Mouse (Mus musculus) megakaryocyte, embryonic 14.5 days (primary cell): ENCODE measurements around the gene Hoxb1. TPM values are rescaled to one million over a fixed set of nuclear protein-coding genes. Genes with fewer than 3 reads are reported as not detected.

Source experiments
- H3K27me3 ChIP-seq: replicated peaks from 2 replicates; pipeline ENCODE3; 2012; ENCODE audit warnings: inconsistent platforms
- H3K36me3 ChIP-seq: replicated peaks from 2 replicates; pipeline ENCODE3; 2012; ENCODE audit warnings: low read length, inconsistent platforms, mixed read lengths
- H3K4me1 ChIP-seq: 2 replicates; pipeline ENCODE4 v1.6.1; 2012; ENCODE audit warnings: inconsistent platforms
- H3K4me3 ChIP-seq: replicated peaks from 2 replicates; pipeline ENCODE3; 2012; ENCODE audit warnings: moderate library complexity, mild to moderate bottlenecking, inconsistent platforms
- H3K9me3 ChIP-seq: 2 replicates; pipeline ENCODE4 v1.6.1; 2012; ENCODE audit warnings: inconsistent platforms
- FLI1 ChIP-seq: IDR thresholded peaks from 2 replicates; pipeline ENCODE4 v1.6.1; 2012; ENCODE audit warnings: low read length, inconsistent platforms, mixed read lengths
- GATA1 ChIP-seq: IDR thresholded peaks from 3 replicates; pipeline ENCODE4 v1.6.1; 2012; ENCODE audit warnings: mixed read lengths, low read length, inconsistent platforms, borderline replicate concordance
- polyA plus RNA-seq: library from polyadenylated mRNA; stranded (reverse); fragments of >175 nt; gene quantifications from 2 replicates; pipeline ENCODE4 v1.2.3, GENCODE M21; 2012; ENCODE audit warnings: low replicate concordance; ENCODE audit not compliant: insufficient read depth

Gene Hoxb1
- polyA plus RNA-seq, 1 experiment = 0.12 TPM

GRCm38 (mm10) chr11:96354801-96355311, 10.7 kb upstream of the Hoxb1 start:
- Histone ChIP-seq H3K9me3 (no peaks in the 10 kb centered on the region), H3K4me1 (peaks cover 10% of the 10 kb centered on the region), H3K27me3 (peaks cover 79% of the 10 kb centered on the region), H3K36me3 (no peaks in the 10 kb centered on the region), H3K4me3 (no peak overlapping the region)
- TF ChIP-seq FLI1 = no peak
- TF ChIP-seq GATA1 = no peak

- Histone ChIP-seq H3K4me1 (peaks cover 5% of the 10 kb centered on the region; the same call in 1 of the 2 replicates), H3K4me3 (no peak overlapping the region), H3K9me3 (no peaks in the 10 kb centered on the region), H3K36me3 (no peaks in the 10 kb centered on the region), H3K27me3 (peaks cover 75% of the 10 kb centered on the region)
- TF ChIP-seq GATA1 (no peak), FLI1 (no peak)
Observed at GRCm38 (mm10) chr11:96363807-96364206, 1.7 kb upstream of the Hoxb1 start.

GRCm38 (mm10) chr11:96366092-96367041, 815 bp downstream of the Hoxb1 start:
- Histone ChIP-seq H3K9me3 (no peaks in the 10 kb centered on the region), H3K4me3 (no peak overlapping the region), H3K36me3 (no peaks in the 10 kb centered on the region), H3K27me3 (peaks cover 85% of the 10 kb centered on the region), H3K4me1 (peaks cover 5% of the 10 kb centered on the region; the same call in 1 of the 2 replicates)
- no peak for TF ChIP-seq GATA1
- TF ChIP-seq FLI1 = no peak

- peaks cover 5% of the 10 kb centered on the region; the same call in 1 of the 2 replicates for H3K4me1 ChIP-seq
- H3K4me3 ChIP-seq = no peak overlapping the region
- H3K27me3 ChIP-seq = peaks cover 82% of the 10 kb centered on the region
- H3K9me3 ChIP-seq = no peaks in the 10 kb centered on the region
- TF ChIP-seq GATA1 (no peak), FLI1 (no peak)
- H3K36me3 ChIP-seq = no peaks in the 10 kb centered on the region
Observed at GRCm38 (mm10) chr11:96367141-96367540, 1.6 kb downstream of the Hoxb1 start.

- Histone ChIP-seq H3K27me3 (peaks cover 85% of the 10 kb centered on the region), H3K4me1 (peaks cover 5% of the 10 kb centered on the region; the same call in 1 of the 2 replicates), H3K4me3 (no peak overlapping the region), H3K9me3 (no peaks in the 10 kb centered on the region), H3K36me3 (no peaks in the 10 kb centered on the region)
- TF ChIP-seq GATA1 = no peak
- no peak for TF ChIP-seq FLI1
Observed at GRCm38 (mm10) chr11:96368686-96369085, 3.1 kb downstream of the Hoxb1 start.

- H3K27me3 ChIP-seq = peaks cover 84% of the 10 kb centered on the region
- no peaks in the 10 kb centered on the region for H3K36me3 ChIP-seq
- peaks cover 5% of the 10 kb centered on the region; the same call in 1 of the 2 replicates for H3K4me1 ChIP-seq
- no peaks in the 10 kb centered on the region for H3K9me3 ChIP-seq
- TF ChIP-seq GATA1 = no peak
- TF ChIP-seq FLI1 = no peak
- no peak overlapping the region for H3K4me3 ChIP-seq
Observed at GRCm38 (mm10) chr11:96369140-96369539, 3.6 kb downstream of the Hoxb1 start.

- Histone ChIP-seq H3K4me1 (no peaks in the 10 kb centered on the region), H3K36me3 (no peaks in the 10 kb centered on the region), H3K9me3 (no peaks in the 10 kb centered on the region), H3K4me3 (no peak overlapping the region), H3K27me3 (peaks cover 79% of the 10 kb centered on the region)
- TF ChIP-seq FLI1 (no peak), GATA1 (no peak)
Observed at GRCm38 (mm10) chr11:96371726-96372125, 6.2 kb downstream of the Hoxb1 start.

GRCm38 (mm10) chr11:96372519-96372918, 7.0 kb downstream of the Hoxb1 start:
- Histone ChIP-seq H3K36me3 (no peaks in the 10 kb centered on the region), H3K4me3 (no peak overlapping the region), H3K4me1 (no peaks in the 10 kb centered on the region), H3K27me3 (peaks cover 72% of the 10 kb centered on the region), H3K9me3 (no peaks in the 10 kb centered on the region)
- TF ChIP-seq GATA1 = no peak
- TF ChIP-seq FLI1 = no peak

GRCm38 (mm10) chr11:96374810-96375209, 9.3 kb downstream of the Hoxb1 start:
- Histone ChIP-seq H3K36me3 (no peaks in the 10 kb centered on the region), H3K9me3 (no peaks in the 10 kb centered on the region), H3K4me1 (no peaks in the 10 kb centered on the region), H3K27me3 (peaks cover 57% of the 10 kb centered on the region), H3K4me3 (no peak overlapping the region)
- TF ChIP-seq FLI1 (no peak), GATA1 (no peak)

GRCm38 (mm10) chr11:96383381-96383780, 17.8 kb downstream of the Hoxb1 start:
- Histone ChIP-seq H3K4me3 (no peak overlapping the region), H3K27me3 (peaks cover 54% of the 10 kb centered on the region), H3K36me3 (no peaks in the 10 kb centered on the region), H3K9me3 (no peaks in the 10 kb centered on the region), H3K4me1 (no peaks in the 10 kb centered on the region)
- TF ChIP-seq FLI1 = no peak
- TF ChIP-seq GATA1 = no peak
